Mouse (Mus musculus) kidney, postnatal 36 days (tissue): Measurements from ENCODE around the gene Pdzd2.
"Not testable (repeated sequence)": the region's sequence is repeated elsewhere in the genome, so short reads cannot be mapped to it uniquely, and the experiment has no call there.

ENCODE experiments used
- DNase-seq, 2 experiments: peaks; one replicate each; pipeline ENCODE4 v3.0.0; 2021 to 2022; ENCODE audit warnings: mixed read lengths in 2 of 2

Gene Pdzd2

GRCm38 (mm10) chr15:12373918-12374317, 365.8 kb downstream of the Pdzd2 start:
- peak; percentile 59 to 60 for DNase-seq

- peak in 1 of 2 experiments; percentile 20 for DNase-seq
Measured at GRCm38 (mm10) chr15:12373496-12373895, 366.2 kb downstream of the Pdzd2 start.

DNA sequence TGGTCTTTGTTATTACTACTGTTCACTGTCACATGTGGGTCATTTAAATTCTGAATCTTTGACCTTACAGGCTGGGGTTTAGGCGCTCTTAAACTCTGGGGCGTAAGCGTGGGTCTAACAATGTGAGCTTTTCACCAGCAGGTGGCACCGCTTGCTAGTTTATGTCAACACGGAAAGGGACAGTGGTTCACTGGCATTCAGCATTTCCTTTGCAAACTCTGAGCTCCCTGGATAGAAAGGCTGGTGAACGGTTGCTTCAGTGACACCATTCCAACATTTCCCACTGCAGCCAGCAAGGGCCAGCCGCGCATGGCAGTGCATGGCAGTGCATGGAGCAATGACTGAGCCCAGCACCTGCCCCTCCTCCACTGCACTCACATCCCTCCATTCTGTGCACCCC, 368.5 kb downstream of the Pdzd2 start:
- DNase-seq, result peak; percentile 76 to 87

DNA sequence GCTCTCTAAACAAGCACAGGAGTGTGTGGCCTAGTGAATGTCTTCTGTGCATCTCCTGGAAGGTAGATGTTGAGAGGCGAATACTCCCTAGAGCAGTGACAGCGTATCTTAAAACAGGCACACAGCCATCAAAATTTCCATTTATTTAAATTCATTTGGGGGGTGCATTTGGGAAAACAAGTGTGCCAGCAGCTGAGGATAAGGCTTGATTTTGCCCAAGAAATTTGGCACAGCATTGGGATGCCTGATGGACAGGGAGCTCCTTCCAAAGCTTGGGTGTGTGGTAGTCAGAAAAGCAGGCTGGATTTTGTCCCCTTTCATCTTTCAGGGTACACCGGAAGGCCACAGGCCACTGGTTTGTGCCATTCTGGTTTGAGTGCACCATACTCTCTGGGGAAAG, 369.6 kb downstream of the Pdzd2 start:
- DNase-seq, result no peak

DNA sequence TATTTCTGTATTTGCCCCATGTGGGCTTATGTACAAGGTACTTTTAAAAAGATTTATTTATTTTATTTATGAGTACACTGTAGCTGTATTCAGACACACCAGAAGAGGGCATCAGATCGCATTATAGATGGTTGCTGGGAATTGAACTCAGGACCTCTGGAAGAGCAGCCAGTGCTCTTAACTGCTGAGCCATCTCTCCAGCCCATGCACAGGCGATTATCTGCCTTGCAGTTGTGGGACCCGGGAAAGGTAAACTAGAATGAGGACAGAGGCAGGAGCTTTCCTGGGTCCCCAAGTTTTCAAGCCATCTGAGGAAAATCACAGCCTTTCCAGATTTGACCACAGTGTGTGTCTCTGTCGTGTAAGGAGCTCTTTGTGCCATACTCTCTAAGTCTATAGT, 370.9 kb downstream of the Pdzd2 start:
- no peak for DNase-seq

DNA sequence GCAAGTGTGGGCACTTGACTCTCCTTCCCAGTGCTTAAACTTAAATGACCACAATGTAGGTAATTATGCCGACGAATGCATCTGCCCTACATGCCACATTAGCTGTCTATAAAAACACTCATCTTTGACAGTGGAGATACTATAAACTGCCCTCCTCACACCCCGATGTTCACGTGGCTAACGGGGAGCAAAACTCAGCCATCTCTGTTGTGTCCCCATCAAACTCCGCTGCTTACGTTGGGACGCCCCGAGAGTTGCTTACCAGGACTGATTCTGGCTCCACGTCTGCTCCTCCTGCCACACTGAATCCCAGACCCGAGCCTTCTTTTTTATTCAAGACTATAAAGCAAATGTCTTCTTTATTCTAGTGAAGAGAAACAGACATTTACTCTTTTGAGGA, 371.4 kb downstream of the Pdzd2 start:
- no peak for DNase-seq

GRCm38 (mm10) chr15:12367306-12368080, 372.2 kb downstream of the Pdzd2 start:
- DNase-seq, result peak; percentile 53 to 54

GRCm38 (mm10) chr15:12366580-12367305, 373.0 kb downstream of the Pdzd2 start:
- DNase-seq, result not testable (repeated sequence)

- peak in 1 of 2 experiments; percentile 21 for DNase-seq
Measured at GRCm38 (mm10) chr15:12366072-12366469, 373.7 kb downstream of the Pdzd2 start.

DNA sequence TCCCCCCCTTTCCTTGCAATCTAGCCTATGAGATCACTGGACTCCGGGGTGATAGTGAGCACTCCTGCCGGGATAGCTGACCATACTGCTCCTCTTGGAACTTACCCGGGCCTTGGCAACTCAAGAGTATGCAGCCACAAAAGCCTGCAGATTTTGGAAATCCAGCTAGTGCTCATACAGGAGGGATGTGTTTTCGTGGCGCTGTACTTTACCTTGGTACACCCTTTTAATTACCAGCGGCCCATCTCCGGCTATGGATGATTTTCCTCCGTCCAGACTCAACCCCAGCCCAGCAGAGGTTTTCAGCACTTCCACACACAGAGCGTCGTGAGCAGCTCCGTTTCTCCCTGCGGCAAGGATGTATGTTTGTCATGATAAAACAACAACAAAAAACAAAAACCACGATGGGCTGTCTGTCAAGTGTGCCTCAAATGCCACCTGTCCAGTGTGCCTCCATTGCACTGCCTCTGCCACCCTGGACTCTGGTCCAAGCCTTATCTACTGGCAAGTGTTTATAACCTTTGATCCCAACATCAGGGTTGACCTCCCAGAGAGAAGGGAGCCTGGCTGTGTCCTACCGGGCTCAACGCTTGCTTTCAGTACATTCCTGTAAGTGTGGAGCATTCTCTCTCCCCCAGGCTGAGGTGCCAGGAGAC, 374.2 kb downstream of the Pdzd2 start:
- DNase-seq, result no peak

DNA sequence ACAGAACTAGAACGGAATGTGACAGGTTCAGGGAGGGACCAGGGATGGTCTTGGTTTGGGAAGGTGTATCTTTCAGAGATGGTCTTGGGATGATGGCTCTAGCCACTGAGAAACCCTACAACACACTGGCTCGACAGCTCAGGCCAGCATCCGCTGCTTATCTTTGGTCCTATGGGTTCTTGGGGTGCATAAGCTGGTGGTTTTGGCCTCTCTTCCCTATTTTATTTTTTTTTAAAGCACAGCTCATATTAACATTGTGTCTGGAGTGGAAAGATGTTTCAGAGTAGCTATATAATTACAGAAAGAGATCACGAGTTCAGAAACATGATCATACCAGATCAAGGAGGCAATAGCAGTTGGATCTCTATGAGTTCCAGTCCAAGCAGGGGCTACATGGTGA, 375.6 kb downstream of the Pdzd2 start:
- no peak for DNase-seq

- no peak for DNase-seq
Measured at GRCm38 (mm10) chr15:12362701-12363040, 377.1 kb downstream of the Pdzd2 start.

GRCm38 (mm10) chr15:12362001-12362700, 377.6 kb downstream of the Pdzd2 start:
- no peak for DNase-seq

GRCm38 (mm10) chr15:12360519-12361212, 379.1 kb downstream of the Pdzd2 start:
- DNase-seq, result no peak

- DNase-seq, result no peak
Measured at GRCm38 (mm10) chr15:12358384-12358783, 381.3 kb downstream of the Pdzd2 start.

- no peak for DNase-seq
Measured at GRCm38 (mm10) chr15:12357459-12357858, 382.3 kb downstream of the Pdzd2 start.

DNA sequence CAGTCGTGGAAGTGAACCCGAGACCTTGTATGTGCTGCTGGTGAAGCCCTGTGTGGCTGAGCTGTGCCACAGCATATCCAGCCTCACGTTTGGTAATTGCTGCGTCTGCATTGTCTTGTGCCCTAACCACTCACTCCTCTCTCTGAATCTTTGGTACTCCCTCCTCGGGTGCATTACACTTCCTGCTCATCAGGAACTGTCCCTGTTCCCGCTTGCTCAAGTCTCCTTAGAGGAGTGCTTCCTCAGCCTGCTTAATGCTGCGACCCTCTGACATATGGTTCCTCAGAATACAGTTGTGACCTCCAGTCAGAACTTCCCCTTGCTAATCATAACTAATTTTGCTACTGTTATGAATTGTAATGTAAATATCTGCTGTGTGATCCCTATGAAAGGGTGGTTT, 383.8 kb downstream of the Pdzd2 start:
- no peak for DNase-seq

DNA sequence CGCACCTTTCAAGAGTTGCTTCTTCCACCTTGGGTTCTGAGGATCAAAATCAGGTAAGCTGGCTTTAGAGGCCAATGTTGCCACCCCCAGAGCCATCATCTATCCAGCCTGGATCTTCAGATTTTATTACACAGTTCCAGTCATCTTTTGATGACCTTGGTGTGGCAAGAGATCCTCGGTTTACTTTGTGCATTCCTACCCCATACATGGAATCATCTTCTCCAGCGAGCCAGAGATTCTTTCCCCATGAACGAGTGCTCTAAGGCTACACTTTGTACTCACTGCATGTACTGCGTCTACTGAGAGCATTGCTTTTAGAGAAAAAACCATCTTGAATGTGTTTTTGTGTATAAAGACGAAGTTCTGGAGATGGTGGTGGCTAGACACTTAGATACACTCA, 384.5 kb downstream of the Pdzd2 start:
- no peak for DNase-seq

GRCm38 (mm10) chr15:12354281-12354810, 385.4 kb downstream of the Pdzd2 start:
- DNase-seq, result no peak

- no peak for DNase-seq
Measured at GRCm38 (mm10) chr15:12351470-12351869, 388.3 kb downstream of the Pdzd2 start.

GRCm38 (mm10) chr15:12349840-12350239, 389.9 kb downstream of the Pdzd2 start:
- DNase-seq, result no peak

- no peak for DNase-seq
Measured at GRCm38 (mm10) chr15:12348950-12349349, 390.8 kb downstream of the Pdzd2 start.
